Mouse (Mus musculus) heart, postnatal 0 days (tissue): Measurements from ENCODE around the gene Tcl1b4. TPM values are rescaled to one million over a fixed set of nuclear protein-coding genes. Genes with fewer than 3 reads are reported as not detected.

Experiments used
- ATAC-seq: fragments of 200-750 bp; cut with Nextera tagmentation; 2 replicates; pipeline ENCODE4 v1.8.0; 2017; ENCODE audit warnings: low read depth, moderate number of reproducible peaks, moderate library complexity; ENCODE audit not compliant: insufficient read depth
- DNase-seq: peaks from one replicate; pipeline ENCODE4 v3.0.0-alpha.2; 2016; ENCODE audit warnings: low spot score
- H3K27ac ChIP-seq: fragments of 300-500 bp; sonication (generic); 2 replicates; pipeline ENCODE4 v1.5.1; 2014; ENCODE audit warnings: low read depth, mild to moderate bottlenecking
- H3K27me3 ChIP-seq: fragments of 300-500 bp; sonication (generic); 2 replicates; pipeline ENCODE4 v1.6.1; 2014; ENCODE audit warnings: low read length, mixed read lengths; ENCODE audit not compliant: control insufficient read depth, insufficient read depth
- H3K36me3 ChIP-seq: fragments of 300-500 bp; sonication (generic); replicated peaks from 2 replicates; pipeline ENCODE4 v1.6.1; 2014; ENCODE audit warnings: low read length, mixed read lengths; ENCODE audit not compliant: control insufficient read depth, insufficient read depth
- H3K4me1 ChIP-seq: fragments of 300-500 bp; sonication (generic); 2 replicates; pipeline ENCODE4 v1.6.1; 2014; ENCODE audit warnings: antibody characterized with exemption; ENCODE audit not compliant: control insufficient read depth, insufficient read depth
- H3K4me2 ChIP-seq: fragments of 300-500 bp; sonication (generic); 2 replicates; pipeline ENCODE4 v1.6.1; 2014; ENCODE audit warnings: low read depth, mild to moderate bottlenecking, low read length, moderate library complexity
- H3K4me3 ChIP-seq: fragments of 300-500 bp; sonication (generic); 2 replicates; pipeline ENCODE4 v1.5.1; 2014; ENCODE audit warnings: low read depth, low read length
- H3K9ac ChIP-seq: fragments of 300-500 bp; sonication (generic); replicated peaks from 2 replicates; pipeline ENCODE4 v1.6.1; 2014; ENCODE audit warnings: low read depth, low read length, mixed read lengths
- H3K9me3 ChIP-seq: fragments of 300-500 bp; sonication (generic); replicated peaks from 2 replicates; pipeline ENCODE4 v1.6.1; 2016; ENCODE audit warnings: low read length; ENCODE audit not compliant: control insufficient read depth
- CTCF ChIP-seq: IDR thresholded peaks from 2 replicates; pipeline ENCODE4 v1.5.1; 2016; ENCODE audit warnings: antibody characterized with exemption, control low read depth, low read depth
- EP300 ChIP-seq: IDR thresholded peaks from 2 replicates; pipeline ENCODE4 v1.6.1; 2016; ENCODE audit warnings: antibody characterized with exemption, low read depth
- WGBS: fragments of 180-500 bp; shearing (Covaris S2); extraction: QIAGEN DNeasy Blood & Tissue Kit; methylation state at CpG from one replicate; pipeline ENCODE4 v1.1.7; 2014; 5-methylcytosine and 5-hydroxymethylcytosine counted together
- polyA plus RNA-seq: library from polyadenylated mRNA; unstranded; fragments of >200 nt; fragmentation: Nextera tagmentation; extraction: Ambion mirVana; gene quantifications from 2 replicates; pipeline ENCODE4 v1.2.1, GENCODE M21; 2015
- total RNA-seq: library from RNA; depleted of rRNA; stranded (reverse); fragments of >200 nt; gene quantifications from 2 replicates; pipeline ENCODE4 v1.2.3, GENCODE M21; 2014; ENCODE audit warnings: low replicate concordance

Tcl1b4 gene
- total and polyA plus RNA-seq, 2 experiments from 2014 or later, result not detected

DNA sequence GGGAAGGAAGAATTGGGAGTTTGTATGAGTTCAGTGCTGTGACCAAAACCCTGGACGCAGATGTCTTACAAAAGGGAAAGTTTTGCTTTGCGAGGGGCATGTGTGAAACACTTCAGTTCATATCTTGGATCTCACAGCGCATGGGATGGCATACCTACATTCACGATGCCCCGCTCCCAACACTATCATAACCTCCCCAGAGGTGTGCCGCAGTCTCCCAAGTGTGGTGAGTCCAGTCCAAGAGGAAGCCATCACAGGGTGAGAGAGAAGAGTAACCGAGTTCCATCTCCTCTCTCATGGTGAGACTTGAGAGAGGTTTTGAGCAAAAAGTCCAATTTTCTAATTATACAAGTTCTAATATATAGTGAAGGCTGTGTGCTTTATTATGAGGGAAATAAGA lies 7.5 kb downstream of the Tcl1b4 start:
- Histone ChIP-seq H3K36me3 (no peaks in the 10 kb centered on the region), H3K9ac (no peak overlapping the region), H3K27ac (no peak overlapping the region), H3K4me2 (no peak overlapping the region), H3K4me3 (no peak overlapping the region), H3K4me1 (no peaks in the 10 kb centered on the region), H3K9me3 (no peaks in the 10 kb centered on the region), H3K27me3 (no peaks in the 10 kb centered on the region)
- ATAC-seq, result no peak
- 87% methylated on average over 7 of the region's 7 CpGs for WGBS
- TF ChIP-seq EP300, result no peak
- TF ChIP-seq CTCF, result no peak
- DNase-seq, result no peak

DNA sequence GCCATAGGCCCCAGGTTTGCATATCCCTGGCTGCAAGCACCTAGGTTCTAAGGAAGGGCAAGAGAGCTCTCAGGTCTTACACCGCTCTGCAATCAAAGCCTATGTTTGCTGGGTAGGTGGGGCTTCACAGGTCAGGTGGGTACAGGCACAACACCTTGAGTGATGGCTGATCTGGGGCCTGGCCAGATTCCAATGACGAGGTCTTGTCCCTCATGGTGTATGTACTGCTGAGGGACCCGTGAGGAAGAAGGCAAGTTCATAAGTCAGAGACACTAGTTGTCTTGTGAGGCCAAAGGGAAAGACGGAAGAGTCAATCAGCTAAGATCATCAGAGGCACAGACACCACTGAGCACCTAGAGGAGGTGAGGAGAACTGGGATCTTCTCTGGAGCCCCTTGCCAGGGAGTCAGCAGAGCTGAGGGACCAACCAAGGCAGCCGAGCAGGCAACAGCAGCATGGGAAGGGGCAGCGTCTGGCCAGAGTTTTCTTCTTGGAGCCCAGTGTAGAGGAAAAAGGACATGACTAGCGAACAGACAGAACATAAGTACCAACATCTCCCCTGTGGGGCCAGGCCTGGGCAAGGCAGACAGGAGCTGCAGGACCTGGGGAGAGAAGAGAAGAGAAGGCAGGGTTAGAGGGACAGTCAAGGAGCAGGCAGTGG lies 15.5 kb downstream of the Tcl1b4 start:
- H3K9me3 ChIP-seq, result no peaks in the 10 kb centered on the region
- WGBS, result 78% methylated on average over 7 of the region's 7 CpGs
- no peak overlapping the region for H3K4me3 ChIP-seq
- H3K27me3 ChIP-seq, result no peaks in the 10 kb centered on the region
- H3K9ac ChIP-seq, result no peak overlapping the region
- no peak overlapping the region for H3K4me2 ChIP-seq
- DNase-seq (no peak), ATAC-seq (no peak)
- no peaks in the 10 kb centered on the region for H3K4me1 ChIP-seq
- TF ChIP-seq EP300 (no peak), CTCF (no peak)
- no peaks in the 10 kb centered on the region for H3K36me3 ChIP-seq
- no peak overlapping the region for H3K27ac ChIP-seq

DNA sequence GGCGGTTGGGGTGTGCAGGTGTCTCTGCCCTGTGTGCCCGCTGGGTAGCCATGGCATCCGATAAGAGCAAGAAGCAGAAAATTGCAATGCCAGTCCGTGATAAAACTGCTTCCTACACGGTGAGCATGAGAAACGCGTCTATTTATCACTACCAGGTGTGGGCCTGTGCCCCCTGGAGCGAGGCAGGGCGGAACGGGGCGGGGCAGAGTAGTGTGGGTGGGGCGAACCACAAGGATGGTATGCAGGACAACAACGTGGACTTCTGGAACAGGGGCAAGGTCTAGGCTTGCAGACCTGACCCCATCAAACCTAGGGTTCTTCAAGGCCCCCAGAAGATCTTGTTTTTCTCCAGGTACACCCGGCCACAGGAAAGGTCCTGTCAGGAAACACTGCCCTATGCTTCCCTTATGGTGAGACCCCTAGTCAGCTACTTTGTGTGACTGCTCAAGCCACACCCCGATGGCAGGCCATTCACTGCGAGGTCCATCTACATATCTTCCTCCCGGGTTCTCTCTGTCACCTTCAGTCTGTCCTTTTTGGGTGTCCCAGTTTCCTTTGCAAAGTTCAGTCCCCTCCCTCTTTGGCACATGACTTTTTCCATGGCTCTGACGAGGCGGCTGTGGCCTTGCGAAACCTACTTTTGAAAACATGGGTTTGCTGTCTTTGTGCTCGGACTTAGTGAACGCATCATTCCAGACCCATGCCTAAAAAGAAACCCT lies 21.0 kb downstream of the Tcl1b4 start, which contains the start of gene Tcl1:
TSS of gene Tcl1 (minus strand) at position 193 of the 719 bp plus-strand sequence.
- TF ChIP-seq CTCF, result no peak
- TF ChIP-seq EP300, result no peak
- Histone ChIP-seq H3K27ac (no peak within 1 kb of the TSS), H3K27me3 (no peaks in the 10 kb centered on the region), H3K9ac (no peak within 1 kb of the TSS), H3K9me3 (no peaks in the 10 kb centered on the region), H3K4me1 (no peaks in the 10 kb centered on the region), H3K4me2 (no peak within 1 kb of the TSS), H3K4me3 (no peak within 1 kb of the TSS), H3K36me3 (no peaks in the 10 kb centered on the region)
- DNase-seq, result no peak
- no peak for ATAC-seq
- 84% methylated on average over 22 of the region's 22 CpGs for WGBS

DNA sequence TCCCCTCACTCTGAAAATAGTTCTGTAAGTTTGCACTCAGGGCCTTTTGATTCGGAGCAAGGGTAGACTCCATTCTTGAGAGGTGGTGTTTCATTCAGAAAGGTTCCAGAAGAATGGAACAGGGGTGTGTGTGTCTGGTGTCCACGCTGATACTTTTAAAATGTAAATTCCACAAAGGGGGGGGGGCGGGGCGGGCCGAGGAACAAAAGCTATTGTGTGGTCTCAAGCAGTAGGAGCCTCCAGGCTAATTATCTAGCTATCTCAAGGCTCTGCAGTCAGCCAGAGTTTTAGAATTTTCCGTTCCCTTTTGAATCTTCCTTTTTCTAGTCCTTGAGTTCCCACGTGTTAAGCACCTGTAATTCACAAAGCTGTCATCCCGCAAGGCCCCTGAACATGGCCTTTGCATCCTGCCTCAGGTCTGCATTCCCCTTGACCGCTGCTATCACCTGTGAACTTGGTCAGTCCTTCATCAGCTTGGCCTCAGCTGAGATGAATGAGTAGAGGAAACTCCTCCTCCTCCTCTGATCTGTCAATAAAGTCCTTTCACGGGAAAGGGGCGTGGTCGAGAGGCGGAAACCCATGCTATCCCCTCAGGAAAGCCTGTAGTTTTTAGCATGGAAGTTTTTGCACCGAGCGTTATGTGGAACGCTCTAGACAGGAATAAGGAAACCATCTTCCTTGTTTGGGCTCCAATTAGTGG lies 23.0 kb downstream of the Tcl1b4 start:
- Histone ChIP-seq H3K9me3 (no peaks in the 10 kb centered on the region), H3K4me2 (no peak overlapping the region), H3K36me3 (no peaks in the 10 kb centered on the region), H3K4me3 (no peak overlapping the region), H3K9ac (no peak overlapping the region), H3K4me1 (no peaks in the 10 kb centered on the region), H3K27me3 (no peaks in the 10 kb centered on the region), H3K27ac (no peak overlapping the region)
- 55% methylated on average over 16 of the region's 16 CpGs for WGBS
- TF ChIP-seq EP300, result no peak
- TF ChIP-seq CTCF, result no peak
- ATAC-seq (no peak), DNase-seq (no peak)

DNA sequence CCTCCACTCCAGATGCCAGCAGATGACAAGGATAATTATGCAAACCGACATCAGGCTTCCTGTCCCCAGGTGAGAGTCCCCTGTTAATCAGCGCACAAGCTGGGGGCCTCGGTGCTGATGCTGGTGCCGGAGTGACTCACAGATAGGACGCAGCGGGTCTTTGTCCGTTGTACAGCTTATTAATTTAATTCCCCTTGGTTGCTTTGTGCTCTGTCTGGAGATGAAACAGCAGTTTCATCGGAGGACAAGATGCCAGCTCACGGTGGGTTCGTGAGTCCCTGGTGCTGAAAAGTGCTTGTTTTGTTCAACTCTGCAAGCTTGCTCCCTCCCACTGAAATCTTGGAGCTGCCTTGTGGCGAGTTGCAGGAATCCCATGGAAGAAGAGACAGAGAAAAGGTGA lies 32.6 kb downstream of the Tcl1b4 start:
- TF ChIP-seq EP300 (no peak), CTCF (no peak)
- Histone ChIP-seq H3K27me3 (no peaks in the 10 kb centered on the region), H3K4me1 (no peaks in the 10 kb centered on the region), H3K36me3 (no peaks in the 10 kb centered on the region), H3K4me2 (no peak overlapping the region), H3K9ac (no peak overlapping the region), H3K9me3 (no peaks in the 10 kb centered on the region), H3K27ac (no peak overlapping the region), H3K4me3 (no peak overlapping the region)
- ATAC-seq, result no peak
- WGBS, result 59% methylated on average over 11 of the region's 11 CpGs
- DNase-seq, result no peak
